Mouse (Mus musculus) granulocyte monocyte progenitor cell, adult 5-6 weeks (primary cell): ENCODE results near the gene Trim61. TPM values are rescaled to one million over a fixed set of nuclear protein-coding genes. Genes with fewer than 3 reads are reported as not detected.

Source experiments
- ATAC-seq: replicated peaks from 2 replicates; pipeline ENCODE4 v1.8.0; 2016; ENCODE audit warnings: mild to moderate bottlenecking, moderate TSS enrichment, inconsistent platforms; ENCODE audit not compliant: poor library complexity, severe bottlenecking
- total RNA-seq, 2 experiments: library from RNA; stranded (forward) in 1 of 2; stranded (reverse) in 1 of 2; fragments of 200-712, 200-1000 nt in 1 of 2; fragments of >200 nt in 1 of 2; fragmentation: Nextera tagmentation in 1 of 2; gene quantifications; 2 replicates each; pipeline ENCODE4 v1.2.3; 2014 to 2017

Gene Trim61
- total RNA-seq, 2 experiments from 2014 or later = not detected

- no peak for ATAC-seq
These were observed 19.4 kb downstream of the Trim61 start for GRCm38 (mm10) chr8:64998806-64999365.

- no peak for ATAC-seq
These were observed 30.6 kb downstream of the Trim61 start, which contains the start of gene Trim75 for GRCm38 (mm10) chr8:64987731-64988130. TSS of gene Trim75 (minus strand) at chr8:64987831.

- no peak for ATAC-seq
These were observed 35.0 kb downstream of the Trim61 start for GRCm38 (mm10) chr8:64983150-64983897.

Other genes starting within 250 kb of the Trim61 start
- 7.2 and 14.7 TPM in 2 replicates for gene Klhl2, start 168.5 kb downstream of the Trim61 start, total RNA-seq (2014; fragmentation: Nextera tagmentation)
- 15.5 and 16.0 TPM in 2 replicates for gene Klhl2, start 168.5 kb downstream of the Trim61 start, total RNA-seq (2017)
- gene Tmem192, start 71.3 kb downstream of the Trim61 start, total RNA-seq (2014; fragmentation: Nextera tagmentation) = 38.9 and 46.6 TPM in 2 replicates
- 17.7 and 26.1 TPM in 2 replicates for gene Tmem192, start 71.3 kb downstream of the Trim61 start, total RNA-seq (2017)
- not detected in 2 replicates for gene Trim75, start 30.7 kb downstream of the Trim61 start, total RNA-seq (2014; fragmentation: Nextera tagmentation)
- gene Trim75, start 30.7 kb downstream of the Trim61 start, total RNA-seq (2017) = not detected in 2 replicates
- not detected in 2 replicates for gene Trim60, start 61 bp upstream of the Trim61 start, total RNA-seq (2014; fragmentation: Nextera tagmentation)
- not detected in 2 replicates for gene Trim60, start 61 bp upstream of the Trim61 start, total RNA-seq (2017)
- not detected in 2 replicates for gene Apela, start 18.8 kb upstream of the Trim61 start, total RNA-seq (2014; fragmentation: Nextera tagmentation)
- gene Apela, start 18.8 kb upstream of the Trim61 start, total RNA-seq (2017) = not detected in 2 replicates
- gene Gm10663, start 56.5 kb upstream of the Trim61 start, total RNA-seq (2014; fragmentation: Nextera tagmentation) = not detected in 2 replicates
- gene Gm10663, start 56.5 kb upstream of the Trim61 start, total RNA-seq (2017) = not detected in 2 replicates
- not detected in 2 replicates for gene BC030870, start 111.0 kb upstream of the Trim61 start, total RNA-seq (2014; fragmentation: Nextera tagmentation)
- not detected in 2 replicates for gene BC030870, start 111.0 kb upstream of the Trim61 start, total RNA-seq (2017)